Mouse (Mus musculus): Measurements from ENCODE around the gene Pwp2. TPM values are rescaled to one million over a fixed set of nuclear protein-coding genes. Genes with fewer than 3 reads are reported as not detected.

The Pwp2 gene
- polyA plus RNA-seq, 1 experiment: 3.3 TPM

DNA sequence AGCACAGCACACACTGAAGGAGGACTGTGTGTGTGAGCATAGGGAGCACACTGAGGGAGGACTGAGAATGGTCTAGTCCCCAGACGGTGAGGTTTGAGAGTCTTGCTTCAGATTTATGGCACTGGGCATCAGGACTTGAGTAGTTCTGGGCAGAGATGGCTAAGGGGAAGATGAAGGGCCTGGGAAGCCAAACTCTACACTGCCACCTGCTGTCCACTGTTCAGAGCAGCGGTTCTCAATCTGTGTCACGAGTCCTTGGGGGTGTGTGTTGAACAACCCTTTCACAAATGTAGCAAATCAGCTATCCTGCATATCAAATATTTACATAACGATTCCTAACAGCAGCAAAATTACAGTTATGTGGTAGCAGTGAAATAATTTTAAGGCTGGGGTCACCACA, 21.0 kb downstream of the Pwp2 start:
- Histone ChIP-seq H3K27ac (replicated peaks; ENCODE audit: low read depth, low read length) (no peak overlapping the region), H3K4me1 (ENCODE audit: control insufficient read depth, insufficient read depth, insufficient read length, low read length) (peaks cover 4% of the 10 kb centered on the region; the same call in 1 of the 2 replicates), H3K4me3 (ENCODE audit: insufficient read depth, low read depth, low read length) (no peak overlapping the region)

DNA sequence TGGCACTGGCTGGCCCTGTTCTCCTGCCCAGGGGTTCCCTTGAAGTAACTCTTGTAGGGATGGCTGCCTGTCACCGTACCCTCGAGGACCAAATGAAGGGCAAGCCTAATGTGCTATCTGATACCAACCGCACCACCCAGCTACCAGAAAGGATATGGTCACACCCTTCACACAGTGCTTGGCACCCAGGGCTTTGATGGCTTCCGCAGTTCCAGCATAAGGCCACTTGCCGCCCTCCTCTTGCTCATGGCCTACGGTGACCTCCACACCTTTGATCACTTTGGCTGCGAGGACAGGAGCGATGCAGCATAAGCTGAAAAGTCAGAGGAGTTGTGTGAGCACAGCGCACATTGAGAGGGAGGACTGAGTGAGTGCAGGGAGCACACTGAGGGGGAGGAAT, 21.7 kb downstream of the Pwp2 start:
- H3K4me3 ChIP-seq (ENCODE audit: insufficient read depth, low read depth, low read length): no peak overlapping the region
- H3K27ac ChIP-seq (replicated peaks; ENCODE audit: low read depth, low read length): no peak overlapping the region
- no peaks in the 10 kb centered on the region for H3K4me1 ChIP-seq (ENCODE audit: control insufficient read depth, insufficient read depth, insufficient read length, low read length)

- Histone ChIP-seq H3K27ac (replicated peaks; ENCODE audit: low read depth, low read length) (no peak overlapping the region), H3K4me3 (ENCODE audit: insufficient read depth, low read depth, low read length) (no peak overlapping the region), H3K4me1 (ENCODE audit: control insufficient read depth, insufficient read depth, insufficient read length, low read length) (no peaks in the 10 kb centered on the region)
Observed at GRCm38 (mm10) chr10:78162646-78163045, 22.3 kb downstream of the Pwp2 start.

GRCm38 (mm10) chr10:78161096-78161495, 23.9 kb downstream of the Pwp2 start:
- Histone ChIP-seq H3K4me1 (ENCODE audit: control insufficient read depth, insufficient read depth, insufficient read length, low read length) (no peaks in the 10 kb centered on the region), H3K4me3 (ENCODE audit: insufficient read depth, low read depth, low read length) (no peak overlapping the region), H3K27ac (replicated peaks; ENCODE audit: low read depth, low read length) (no peak overlapping the region)

GRCm38 (mm10) chr10:78160369-78161095, 24.4 kb downstream of the Pwp2 start:
- H3K27ac ChIP-seq (replicated peaks; ENCODE audit: low read depth, low read length): no peak overlapping the region
- H3K4me1 ChIP-seq (ENCODE audit: control insufficient read depth, insufficient read depth, insufficient read length, low read length): no peaks in the 10 kb centered on the region

DNA sequence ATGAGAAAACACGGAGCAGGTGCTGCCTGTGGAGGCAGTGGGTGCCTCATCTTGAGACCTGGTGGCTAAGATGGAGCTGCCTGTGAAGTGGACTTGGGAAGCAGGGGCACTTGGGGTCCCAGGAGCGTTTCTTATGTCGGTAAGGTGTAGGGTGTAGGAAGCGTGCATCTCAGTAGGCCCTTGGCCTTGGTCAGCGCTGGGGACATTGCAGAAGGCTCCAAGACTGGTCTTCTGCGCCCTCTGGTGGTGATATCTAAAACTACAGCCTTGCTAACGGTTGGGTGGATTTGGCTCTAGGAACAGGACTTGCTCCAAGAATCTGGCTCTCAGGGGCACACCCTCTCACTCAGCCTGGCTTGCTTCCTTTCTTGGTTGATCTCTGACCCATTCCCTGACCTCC, 25.0 kb downstream of the Pwp2 start:
- Histone ChIP-seq H3K4me3 (ENCODE audit: insufficient read depth, low read depth, low read length) (no peak overlapping the region), H3K27ac (replicated peaks; ENCODE audit: low read depth, low read length) (no peak overlapping the region), H3K4me1 (ENCODE audit: control insufficient read depth, insufficient read depth, insufficient read length, low read length) (no peaks in the 10 kb centered on the region)

More at GRCm38 (mm10) chr10:78160369-78161095, 24.4 kb downstream of the Pwp2 start:
- no peak overlapping the region for H3K4me3 ChIP-seq (ENCODE audit: insufficient read depth, low read depth, low read length)

- Histone ChIP-seq H3K27ac (replicated peaks; ENCODE audit: low read depth, low read length) (no peak overlapping the region), H3K4me1 (ENCODE audit: control insufficient read depth, insufficient read depth, insufficient read length, low read length) (no peaks in the 10 kb centered on the region), H3K4me3 (ENCODE audit: insufficient read depth, low read depth, low read length) (peak overlapping the region; percentile 39; the same call in 1 of the 2 replicates)
Observed at GRCm38 (mm10) chr10:78159252-78159878, 25.6 kb downstream of the Pwp2 start.

DNA sequence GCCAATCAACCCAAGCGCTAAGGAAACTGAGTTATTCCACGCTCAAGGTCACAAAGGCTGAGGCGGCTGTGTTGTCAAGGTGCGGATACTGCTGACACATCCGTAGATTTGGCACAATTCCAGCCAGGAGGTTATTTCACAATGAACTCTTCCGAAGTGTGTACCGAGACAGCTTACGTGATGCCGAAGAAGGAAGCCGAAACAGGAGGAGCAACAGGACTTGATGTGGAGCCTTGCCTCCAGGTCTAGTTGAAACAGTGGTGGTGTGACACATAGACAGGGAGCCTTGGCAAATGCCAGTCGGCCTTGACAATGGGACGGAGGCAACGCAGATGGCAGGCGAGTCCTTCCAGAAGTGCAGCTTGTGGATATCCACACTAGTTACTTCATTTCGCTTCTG, 26.9 kb downstream of the Pwp2 start:
- Histone ChIP-seq H3K27ac (replicated peaks; ENCODE audit: low read depth, low read length) (no peak overlapping the region), H3K4me3 (ENCODE audit: insufficient read depth, low read depth, low read length) (no peak overlapping the region)

GRCm38 (mm10) chr10:78156926-78157325, 28.0 kb downstream of the Pwp2 start:
- Histone ChIP-seq H3K4me3 (ENCODE audit: insufficient read depth, low read depth, low read length) (no peak overlapping the region), H3K27ac (replicated peaks; ENCODE audit: low read depth, low read length) (no peak overlapping the region), H3K4me1 (ENCODE audit: control insufficient read depth, insufficient read depth, insufficient read length, low read length) (no peaks in the 10 kb centered on the region)

More for the DNA sequence above, 26.9 kb downstream of the Pwp2 start:
- no peaks in the 10 kb centered on the region for H3K4me1 ChIP-seq (ENCODE audit: control insufficient read depth, insufficient read depth, insufficient read length, low read length)

DNA sequence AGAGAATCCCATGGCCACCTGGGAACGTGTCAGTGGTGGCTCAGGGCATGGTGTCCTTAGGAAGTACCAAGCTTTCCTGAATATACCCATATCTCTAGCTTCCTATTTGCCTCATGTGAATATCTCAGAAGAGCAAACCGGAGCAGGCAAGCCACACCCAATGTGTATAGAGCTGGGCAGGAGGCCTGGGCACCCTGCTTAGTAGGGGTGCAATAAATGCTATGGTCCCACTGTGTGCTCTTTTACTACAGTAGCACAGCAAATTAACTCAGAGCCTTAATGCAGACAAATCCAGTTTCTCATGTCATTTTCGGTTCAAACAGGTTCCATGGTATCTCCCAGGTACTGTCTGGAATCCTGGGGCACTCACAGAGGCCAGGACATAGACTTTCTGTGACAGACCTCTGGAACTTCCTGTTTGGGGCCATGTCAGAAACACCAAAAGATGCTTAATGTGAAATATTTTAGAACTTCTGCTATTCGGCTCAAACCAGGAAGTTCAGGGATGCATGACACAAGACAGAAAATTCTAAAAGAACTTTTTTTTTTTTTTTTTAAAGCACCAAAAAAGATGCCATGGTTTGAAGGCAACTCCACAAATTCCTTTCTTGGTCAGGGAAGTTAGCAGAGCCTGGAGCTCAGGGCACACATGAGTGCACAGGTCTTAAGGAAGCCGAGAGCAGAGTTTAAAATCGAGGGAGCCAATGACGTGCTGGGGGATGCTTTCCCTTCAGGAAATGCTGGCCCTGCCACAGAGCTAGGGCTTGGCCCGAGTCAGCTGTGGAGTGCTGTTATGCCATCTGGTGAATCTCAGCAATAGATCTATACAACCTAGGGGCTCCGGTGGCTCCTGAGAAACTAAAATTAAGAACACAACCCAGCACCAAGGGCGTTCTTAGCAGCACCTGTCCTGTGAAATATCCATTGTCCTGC, 35.8 kb downstream of the Pwp2 start:
- Histone ChIP-seq H3K4me1 (ENCODE audit: control insufficient read depth, insufficient read depth, insufficient read length, low read length) (no peaks in the 10 kb centered on the region; the same call in 1 of the 2 replicates), H3K4me3 (ENCODE audit: insufficient read depth, low read depth, low read length) (no peak overlapping the region), H3K27ac (replicated peaks; ENCODE audit: low read depth, low read length) (peak overlapping the region; percentile 48)

- peak overlapping the region; percentile 48; the same call in 1 of the 2 replicates for H3K27ac ChIP-seq (replicated peaks; ENCODE audit: low read depth, low read length)
- H3K4me3 ChIP-seq (ENCODE audit: insufficient read depth, low read depth, low read length): no peak overlapping the region
- H3K4me1 ChIP-seq (ENCODE audit: control insufficient read depth, insufficient read depth, insufficient read length, low read length): no peaks in the 10 kb centered on the region; the same call in 1 of the 2 replicates
Observed at GRCm38 (mm10) chr10:78147908-78148441, 37.0 kb downstream of the Pwp2 start.

DNA sequence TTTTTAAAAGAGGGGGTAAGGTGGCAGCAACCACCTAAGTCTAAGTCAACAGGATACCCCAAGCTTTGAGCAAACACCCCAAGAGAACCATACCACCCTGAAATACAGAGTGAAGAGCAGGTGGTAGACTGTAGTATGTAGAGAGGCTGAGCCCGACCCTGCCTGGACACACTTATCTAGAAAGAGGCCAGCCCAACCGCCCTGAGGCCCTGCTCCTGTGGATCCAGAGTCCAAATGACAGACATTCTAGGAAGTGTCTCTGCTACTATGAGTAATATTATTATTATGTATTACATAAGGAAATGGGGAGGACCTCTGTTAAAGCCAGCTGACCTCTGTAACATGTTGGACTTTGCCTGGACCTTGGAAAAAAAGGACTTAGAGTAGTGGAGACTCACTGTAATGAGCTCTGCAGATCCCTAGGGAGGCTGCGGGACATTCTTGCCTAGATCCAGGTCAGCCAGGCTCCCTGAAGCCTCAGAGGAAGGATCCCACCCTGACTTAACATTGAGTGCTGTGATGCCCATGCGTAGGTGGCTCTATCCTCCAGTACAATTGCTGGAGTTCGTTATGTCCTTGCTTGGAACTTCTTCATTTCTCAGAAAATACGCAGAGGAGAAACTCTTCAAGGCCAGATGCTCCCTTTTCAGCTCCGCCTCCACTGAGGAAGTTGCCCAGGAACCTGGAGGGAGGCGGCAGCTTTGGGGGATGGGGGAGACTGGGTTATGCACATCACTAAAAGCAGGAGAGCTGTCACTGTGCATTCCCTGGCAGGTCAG, 41.0 kb downstream of the Pwp2 start:
- Histone ChIP-seq H3K4me1 (ENCODE audit: control insufficient read depth, insufficient read depth, insufficient read length, low read length) (peaks cover 19% of the 10 kb centered on the region), H3K4me3 (ENCODE audit: insufficient read depth, low read depth, low read length) (no peak overlapping the region), H3K27ac (replicated peaks; ENCODE audit: low read depth, low read length) (peak overlapping the region; percentile 52; the same call in 1 of the 2 replicates)

- H3K4me3 ChIP-seq (ENCODE audit: insufficient read depth, low read depth, low read length): no peak overlapping the region
- no peak overlapping the region for H3K27ac ChIP-seq (replicated peaks; ENCODE audit: low read depth, low read length)
- peaks cover 39% of the 10 kb centered on the region for H3K4me1 ChIP-seq (ENCODE audit: control insufficient read depth, insufficient read depth, insufficient read length, low read length)
Observed at GRCm38 (mm10) chr10:78140843-78141242, 44.1 kb downstream of the Pwp2 start.

DNA sequence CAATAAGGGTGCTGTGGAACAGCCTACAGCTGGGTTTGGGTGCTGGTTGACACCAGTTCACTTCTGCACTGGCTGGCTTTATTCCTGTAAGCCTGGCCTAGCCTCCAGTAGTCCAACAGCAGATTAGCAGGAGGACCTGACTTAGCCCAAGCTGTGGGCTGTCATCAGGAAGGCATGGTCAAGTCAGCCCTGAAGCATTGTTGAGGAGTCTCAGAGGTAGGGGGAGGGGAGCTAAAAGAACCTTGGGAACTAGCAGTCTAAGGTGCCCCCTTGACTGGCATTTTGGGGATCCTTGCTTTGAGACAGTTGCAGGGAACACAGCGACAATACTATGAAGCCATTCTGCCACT, 44.7 kb downstream of the Pwp2 start:
- Histone ChIP-seq H3K4me1 (ENCODE audit: control insufficient read depth, insufficient read depth, insufficient read length, low read length) (peaks cover 45% of the 10 kb centered on the region), H3K4me3 (ENCODE audit: insufficient read depth, low read depth, low read length) (no peak overlapping the region), H3K27ac (replicated peaks; ENCODE audit: low read depth, low read length) (no peak overlapping the region)
